Mouse (Mus musculus) urinary bladder, postnatal 10 days (tissue): ENCODE results near the gene Lamc2.

Experiments used
- DNase-seq: peaks from one replicate; pipeline ENCODE4 v3.0.0; 2022; ENCODE audit warnings: low spot score

The Lamc2 gene

GRCm38 (mm10) chr1:153174801-153175200 lies 11.4 kb downstream of the Lamc2 start:
- peak; percentile 48 for DNase-seq

- no peak for DNase-seq
Measured at GRCm38 (mm10) chr1:153173276-153173675, 13.0 kb downstream of the Lamc2 start.

- DNase-seq = no peak
Measured at GRCm38 (mm10) chr1:153172291-153172731, 13.9 kb downstream of the Lamc2 start.

- no peak for DNase-seq
Measured at GRCm38 (mm10) chr1:153171011-153171410, 15.2 kb downstream of the Lamc2 start.

- no peak for DNase-seq
Measured at GRCm38 (mm10) chr1:153168293-153168692, 18.0 kb downstream of the Lamc2 start.

GRCm38 (mm10) chr1:153163831-153164230 lies 22.4 kb downstream of the Lamc2 start:
- no peak for DNase-seq

- DNase-seq = no peak
Measured at GRCm38 (mm10) chr1:153159137-153159536, 27.1 kb downstream of the Lamc2 start.

- no peak for DNase-seq
Measured at GRCm38 (mm10) chr1:153157021-153157623, 29.1 kb downstream of the Lamc2 start.

- DNase-seq = no peak
Measured at GRCm38 (mm10) chr1:153155364-153155763, 30.9 kb downstream of the Lamc2 start.

- no peak for DNase-seq
Measured at GRCm38 (mm10) chr1:153153619-153154137, 32.6 kb downstream of the Lamc2 start.

GRCm38 (mm10) chr1:153152594-153152993 lies 33.7 kb downstream of the Lamc2 start:
- DNase-seq = no peak

- DNase-seq = no peak
Measured at GRCm38 (mm10) chr1:153145791-153146190, 40.5 kb downstream of the Lamc2 start.

- DNase-seq = no peak
Measured at GRCm38 (mm10) chr1:153144021-153144420, 42.2 kb downstream of the Lamc2 start.

- DNase-seq = no peak
Measured at GRCm38 (mm10) chr1:153140747-153141228, 45.5 kb downstream of the Lamc2 start.

- no peak for DNase-seq
Measured at GRCm38 (mm10) chr1:153140265-153140664, 46.0 kb downstream of the Lamc2 start.

GRCm38 (mm10) chr1:153139635-153140034 lies 46.6 kb downstream of the Lamc2 start:
- no peak for DNase-seq

GRCm38 (mm10) chr1:153138486-153138885 lies 47.8 kb downstream of the Lamc2 start:
- no peak for DNase-seq

- DNase-seq = no peak
Measured at GRCm38 (mm10) chr1:153136647-153137046, 49.6 kb downstream of the Lamc2 start.

GRCm38 (mm10) chr1:153133865-153134781 lies 52.1 kb downstream of the Lamc2 start:
- no peak for DNase-seq

GRCm38 (mm10) chr1:153129992-153130713 lies 56.1 kb downstream of the Lamc2 start:
- no peak for DNase-seq

GRCm38 (mm10) chr1:153128780-153129179 lies 57.5 kb downstream of the Lamc2 start:
- no peak for DNase-seq

GRCm38 (mm10) chr1:153127622-153128021 lies 58.6 kb downstream of the Lamc2 start:
- no peak for DNase-seq
